Mouse (Mus musculus) C2C12 (cell line): ENCODE measurements around the gene Pdzk1ip1. TPM values are rescaled to one million over a fixed set of nuclear protein-coding genes. Genes with fewer than 3 reads are reported as not detected.

Source experiments
- H3K27me3 ChIP-seq: one replicate; pipeline ENCODE4 v1.6.1; 2011; ENCODE audit not compliant: control insufficient read depth, insufficient read depth, insufficient read length
- H3K36me3 ChIP-seq: one replicate; pipeline ENCODE4 v1.6.1; 2011; ENCODE audit not compliant: control insufficient read depth, insufficient read depth
- H3K4me3 ChIP-seq: one replicate; pipeline ENCODE4 v1.5.1; 2011; ENCODE audit warnings: mild to moderate bottlenecking, control low read depth; ENCODE audit not compliant: poor library complexity, insufficient read depth, severe bottlenecking
- H3K79me2 ChIP-seq: one replicate; pipeline ENCODE4 v1.6.1; 2011; ENCODE audit not compliant: control insufficient read depth, insufficient read depth
- H3K79me3 ChIP-seq: one replicate; pipeline ENCODE4 v1.6.1; 2011; ENCODE audit warnings: low read depth, control low read depth
- H3ac ChIP-seq: one replicate; pipeline ENCODE3; 2011; ENCODE audit warnings: low read depth; ENCODE audit not compliant: control insufficient read depth, insufficient read length
- CEBPB ChIP-seq: IDR thresholded peaks from one replicate; pipeline ENCODE4 v1.6.1; 2011; ENCODE audit warnings: low read depth, mild to moderate bottlenecking, control low read depth, moderate library complexity
- CTCF ChIP-seq: IDR thresholded peaks from one replicate; pipeline ENCODE4 v1.5.1; 2011; ENCODE audit not compliant: control insufficient read depth, insufficient read depth, insufficient read length
- FOSL1 ChIP-seq: IDR thresholded peaks from one replicate; pipeline ENCODE4 v1.8.0; 2011; ENCODE audit warnings: mild to moderate bottlenecking, low read length; ENCODE audit not compliant: poor library complexity, insufficient read depth, severe bottlenecking
- MAX ChIP-seq: IDR thresholded peaks from one replicate; pipeline ENCODE4 v1.6.1; 2011; ENCODE audit warnings: mild to moderate bottlenecking, control low read depth
- MYOD1 ChIP-seq: IDR thresholded peaks from one replicate; pipeline ENCODE4 v1.6.1; 2011; ENCODE audit warnings: low read depth; ENCODE audit not compliant: control insufficient read depth, insufficient read length
- MYOG ChIP-seq: IDR thresholded peaks from one replicate; pipeline ENCODE4 v1.6.1; 2011; ENCODE audit not compliant: control insufficient read depth, insufficient read length; ENCODE audit errors: extremely low read depth
- USF1 ChIP-seq: IDR thresholded peaks from one replicate; pipeline ENCODE4 v1.6.1; 2011; ENCODE audit warnings: low read depth, mild to moderate bottlenecking, control low read depth, moderate library complexity
- polyA plus RNA-seq: library from polyadenylated mRNA; unstranded; fragments of >200 nt; fragmentation: generic; extraction: Trizol; gene quantifications from one replicate; pipeline ENCODE4 v1.2.1, GENCODE M21; 2012; ENCODE audit warnings: missing spikeins

The Pdzk1ip1 gene
- polyA plus RNA-seq, 1 experiment: not detected

- Histone ChIP-seq H3ac (peak overlapping the region; percentile 18), H3K79me2 (no peaks in the 10 kb centered on the region), H3K79me3 (no peaks in the 10 kb centered on the region), H3K36me3 (no peaks in the 10 kb centered on the region), H3K27me3 (peaks cover 81% of the 10 kb centered on the region), H3K4me3 (no peak overlapping the region)
- TF ChIP-seq CTCF (no peak), MAX (no peak), FOSL1 (no peak), CEBPB (no peak), MYOD1 (no peak), USF1 (no peak), MYOG (no peak)
Observed at GRCm38 (mm10) chr4:115062875-115063517, 25.5 kb upstream of the Pdzk1ip1 start.

- H3ac ChIP-seq: no peak overlapping the region
- H3K36me3 ChIP-seq: no peaks in the 10 kb centered on the region
- H3K4me3 ChIP-seq: no peak overlapping the region
- peaks cover 75% of the 10 kb centered on the region for H3K27me3 ChIP-seq
- no peak for TF ChIP-seq FOSL1
- no peak for TF ChIP-seq CTCF
- TF ChIP-seq MYOG: no peak
- no peak for TF ChIP-seq MAX
- no peaks in the 10 kb centered on the region for H3K79me2 ChIP-seq
- no peaks in the 10 kb centered on the region for H3K79me3 ChIP-seq
Observed at GRCm38 (mm10) chr4:115063518-115064239, 24.8 kb upstream of the Pdzk1ip1 start.

GRCm38 (mm10) chr4:115071668-115072067 is 16.8 kb upstream of the Pdzk1ip1 start:
- H3K79me3 ChIP-seq: no peaks in the 10 kb centered on the region
- H3K79me2 ChIP-seq: no peaks in the 10 kb centered on the region

GRCm38 (mm10) chr4:115074789-115075188 is 13.7 kb upstream of the Pdzk1ip1 start:
- no peaks in the 10 kb centered on the region for H3K79me2 ChIP-seq
- H3ac ChIP-seq: no peak overlapping the region
- no peaks in the 10 kb centered on the region for H3K79me3 ChIP-seq
- no peak for TF ChIP-seq CTCF
- TF ChIP-seq FOSL1: no peak
- TF ChIP-seq CEBPB: no peak
- TF ChIP-seq MYOD1: no peak
- no peak for TF ChIP-seq MYOG
- no peak for TF ChIP-seq USF1
- no peak for TF ChIP-seq MAX
- H3K4me3 ChIP-seq: no peak overlapping the region
- H3K27me3 ChIP-seq: peaks cover 7% of the 10 kb centered on the region
- H3K36me3 ChIP-seq: no peaks in the 10 kb centered on the region

More at GRCm38 (mm10) chr4:115071668-115072067, 16.8 kb upstream of the Pdzk1ip1 start:
- Histone ChIP-seq H3K27me3 (peaks cover 7% of the 10 kb centered on the region), H3K36me3 (no peaks in the 10 kb centered on the region), H3K4me3 (no peak overlapping the region), H3ac (no peak overlapping the region)
- no peak for TF ChIP-seq USF1
- TF ChIP-seq CTCF: no peak
- TF ChIP-seq MYOG: no peak
- TF ChIP-seq CEBPB: no peak

GRCm38 (mm10) chr4:115075204-115075915 is 13.1 kb upstream of the Pdzk1ip1 start:
- Histone ChIP-seq H3ac (no peak overlapping the region), H3K4me3 (no peak overlapping the region), H3K27me3 (peaks cover 6% of the 10 kb centered on the region), H3K36me3 (no peaks in the 10 kb centered on the region), H3K79me2 (no peaks in the 10 kb centered on the region), H3K79me3 (no peaks in the 10 kb centered on the region)
- TF ChIP-seq MYOG (no peak), MAX (no peak), CEBPB (no peak), USF1 (no peak), CTCF (no peak), MYOD1 (no peak)
